Mouse (Mus musculus): ENCODE measurements around the gene Otx2.

GRCm38 (mm10) chr14:48717632-48718279 is 44.1 kb upstream of the Otx2 start:
- no peak for TF ChIP-seq CTCF (IDR thresholded peaks at IDR 0.05; ENCODE audit: low read depth, low read length)
- TF ChIP-seq POLR2A (IDR thresholded peaks at IDR 0.05; ENCODE audit: extremely low read depth, insufficient read depth, low read length), result no peak

Measured in liver, adult 2 months (tissue).